Mouse (Mus musculus) stomach, postnatal 0 days (tissue): ENCODE measurements around the gene Cerkl.

Source experiments
- CTCF ChIP-seq: IDR thresholded peaks from 2 replicates; pipeline ENCODE4 v1.5.1; 2016; ENCODE audit warnings: antibody characterized with exemption, low read depth, mild to moderate bottlenecking, moderate library complexity
- EP300 ChIP-seq: optimal IDR thresholded peaks from 2 replicates; pipeline ENCODE3; 2016; ENCODE audit warnings: antibody characterized with exemption

DNA sequence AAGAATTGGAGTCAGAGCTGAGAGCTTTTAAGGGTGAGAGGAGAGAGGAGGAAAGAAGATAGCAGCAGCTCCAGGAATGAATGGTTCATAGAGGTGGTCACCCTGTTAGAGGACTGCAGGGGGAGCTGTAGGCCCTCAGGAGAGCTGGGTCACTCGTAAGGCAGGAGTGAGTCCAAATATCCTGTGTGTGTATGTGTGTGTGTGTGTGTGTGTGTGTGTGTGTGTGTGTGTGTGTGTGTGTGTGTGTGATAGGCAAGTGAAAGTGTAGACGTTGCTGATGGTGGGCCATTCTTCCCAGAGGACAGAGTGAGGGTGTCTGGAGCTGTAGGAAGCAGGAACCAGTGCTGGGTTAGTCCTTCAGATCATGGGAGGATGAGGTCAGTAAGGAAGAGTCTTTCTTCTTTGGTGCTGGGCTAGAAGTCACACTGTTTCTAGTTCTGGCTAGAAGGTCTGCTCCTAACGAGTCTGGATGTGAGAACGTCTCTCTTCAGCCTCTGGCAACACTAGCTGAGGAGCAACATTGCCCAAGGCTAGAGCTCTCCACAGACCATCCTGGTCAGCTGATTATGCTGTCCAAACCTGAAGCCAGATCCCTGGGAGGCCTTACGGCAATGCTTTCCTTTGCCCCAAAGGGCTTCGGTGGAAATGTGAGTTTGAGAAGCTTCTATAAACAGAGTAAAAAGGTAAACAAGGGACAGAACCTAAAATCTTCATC, 83.9 kb downstream of the Cerkl start:
- TF ChIP-seq CTCF (peak; percentile 80), EP300 (no peak)
